Mouse (Mus musculus): Measurements from ENCODE around the gene Smyd2. TPM values are rescaled to one million over a fixed set of nuclear protein-coding genes. Genes with fewer than 3 reads are reported as not detected.

The Smyd2 gene
- polyA plus RNA-seq, 1 experiment from 2014 or later: 59.0 TPM

- 88% methylated on average over 6 of the region's 6 CpGs for WGBS
- peaks cover 33% of the 10 kb centered on the region for H3K36me3 ChIP-seq (replicated peaks)
- H3K27me3 ChIP-seq (ENCODE audit: poor library complexity, severe bottlenecking): no peaks in the 10 kb centered on the region
- H3K27ac ChIP-seq: no peak overlapping the region
- no peaks in the 10 kb centered on the region for H3K9me3 ChIP-seq
- H3K4me1 ChIP-seq: peaks cover 8% of the 10 kb centered on the region; the same call in 1 of the 2 replicates
- H3K4me3 ChIP-seq: no peak overlapping the region
- no peak for DNase-seq (ENCODE audit: extremely low spot score, low spot score)
These were observed 55.5 kb downstream of the Smyd2 start for GRCm38 (mm10) chr1:189866621-189867020.

- H3K4me1 ChIP-seq: peaks cover 15% of the 10 kb centered on the region
- H3K9me3 ChIP-seq: no peaks in the 10 kb centered on the region
- WGBS: 94% methylated on average over 15 of the region's 15 CpGs
- no peak overlapping the region for H3K27ac ChIP-seq
- H3K4me3 ChIP-seq: no peak overlapping the region
- peaks cover 32% of the 10 kb centered on the region for H3K36me3 ChIP-seq (replicated peaks)
- DNase-seq (ENCODE audit: extremely low spot score, low spot score): no peak
- no peaks in the 10 kb centered on the region for H3K27me3 ChIP-seq (ENCODE audit: poor library complexity, severe bottlenecking)
These were observed 57.2 kb downstream of the Smyd2 start for GRCm38 (mm10) chr1:189864846-189865560.

GRCm38 (mm10) chr1:189864301-189864700, 57.9 kb downstream of the Smyd2 start:
- H3K27me3 ChIP-seq (ENCODE audit: poor library complexity, severe bottlenecking): no peaks in the 10 kb centered on the region
- no peak for DNase-seq (ENCODE audit: extremely low spot score, low spot score)
- WGBS: 85% methylated on average over 9 of the region's 9 CpGs
- H3K4me3 ChIP-seq: no peak overlapping the region
- no peak overlapping the region for H3K27ac ChIP-seq
- no peaks in the 10 kb centered on the region for H3K9me3 ChIP-seq
- H3K36me3 ChIP-seq (replicated peaks): peaks cover 28% of the 10 kb centered on the region
- peaks cover 15% of the 10 kb centered on the region for H3K4me1 ChIP-seq

GRCm38 (mm10) chr1:189863727-189864126, 58.4 kb downstream of the Smyd2 start:
- DNase-seq (ENCODE audit: extremely low spot score, low spot score): no peak
- Histone ChIP-seq H3K9me3 (no peaks in the 10 kb centered on the region), H3K36me3 (replicated peaks) (peaks cover 28% of the 10 kb centered on the region), H3K27me3 (ENCODE audit: poor library complexity, severe bottlenecking) (no peaks in the 10 kb centered on the region), H3K4me1 (peaks cover 15% of the 10 kb centered on the region), H3K27ac (no peak overlapping the region), H3K4me3 (no peak overlapping the region)
- WGBS: 94% methylated on average over 3 of the region's 3 CpGs

GRCm38 (mm10) chr1:189860942-189861315, 61.2 kb downstream of the Smyd2 start:
- Histone ChIP-seq H3K27ac (no peak overlapping the region), H3K4me3 (no peak overlapping the region), H3K27me3 (ENCODE audit: poor library complexity, severe bottlenecking) (no peaks in the 10 kb centered on the region), H3K9me3 (no peaks in the 10 kb centered on the region), H3K36me3 (replicated peaks) (peaks cover 40% of the 10 kb centered on the region), H3K4me1 (peaks cover 7% of the 10 kb centered on the region; the same call in 1 of the 2 replicates)
- WGBS: 91% methylated on average over 12 of the region's 12 CpGs
- no peak for DNase-seq (ENCODE audit: extremely low spot score, low spot score)

GRCm38 (mm10) chr1:189860112-189860941, 61.8 kb downstream of the Smyd2 start:
- Histone ChIP-seq H3K36me3 (replicated peaks) (peaks cover 34% of the 10 kb centered on the region), H3K27ac (no peak overlapping the region), H3K4me1 (peaks cover 7% of the 10 kb centered on the region; the same call in 1 of the 2 replicates), H3K27me3 (ENCODE audit: poor library complexity, severe bottlenecking) (no peaks in the 10 kb centered on the region), H3K9me3 (no peaks in the 10 kb centered on the region), H3K4me3 (no peak overlapping the region)
- no peak for DNase-seq (ENCODE audit: extremely low spot score, low spot score)
- WGBS: 91% methylated on average over 17 of the region's 17 CpGs

- Histone ChIP-seq H3K27ac (no peak overlapping the region), H3K9me3 (no peaks in the 10 kb centered on the region), H3K4me3 (no peak overlapping the region), H3K36me3 (replicated peaks) (peaks cover 30% of the 10 kb centered on the region), H3K27me3 (ENCODE audit: poor library complexity, severe bottlenecking) (no peaks in the 10 kb centered on the region), H3K4me1 (peaks cover 16% of the 10 kb centered on the region; the same call in 1 of the 2 replicates)
- no peak for DNase-seq (ENCODE audit: extremely low spot score, low spot score)
- 93% methylated on average over 6 of the region's 6 CpGs for WGBS
These were observed 63.8 kb downstream of the Smyd2 start for GRCm38 (mm10) chr1:189858377-189858776.

GRCm38 (mm10) chr1:189855739-189856138, 66.4 kb downstream of the Smyd2 start:
- Histone ChIP-seq H3K4me1 (peaks cover 24% of the 10 kb centered on the region; the same call in 1 of the 2 replicates), H3K27me3 (ENCODE audit: poor library complexity, severe bottlenecking) (no peaks in the 10 kb centered on the region), H3K27ac (no peak overlapping the region), H3K36me3 (replicated peaks) (peaks cover 38% of the 10 kb centered on the region), H3K9me3 (no peaks in the 10 kb centered on the region), H3K4me3 (no peak overlapping the region)
- DNase-seq (ENCODE audit: extremely low spot score, low spot score): no peak
- WGBS: 96% methylated on average over 5 of the region's 5 CpGs

- 92% methylated on average over 13 of the region's 13 CpGs for WGBS
- no peaks in the 10 kb centered on the region for H3K9me3 ChIP-seq
- peaks cover 40% of the 10 kb centered on the region for H3K36me3 ChIP-seq (replicated peaks)
- H3K27ac ChIP-seq: no peak overlapping the region
- no peak for DNase-seq (ENCODE audit: extremely low spot score, low spot score)
- H3K4me3 ChIP-seq: no peak overlapping the region
- peaks cover 22% of the 10 kb centered on the region; the same call in 1 of the 2 replicates for H3K4me1 ChIP-seq
- H3K27me3 ChIP-seq (ENCODE audit: poor library complexity, severe bottlenecking): no peaks in the 10 kb centered on the region
These were observed 67.5 kb downstream of the Smyd2 start for GRCm38 (mm10) chr1:189854646-189855045.

- no peak for DNase-seq (ENCODE audit: extremely low spot score, low spot score)
- Histone ChIP-seq H3K36me3 (replicated peaks) (peaks cover 42% of the 10 kb centered on the region), H3K27me3 (ENCODE audit: poor library complexity, severe bottlenecking) (no peaks in the 10 kb centered on the region), H3K27ac (no peak overlapping the region), H3K4me3 (no peak overlapping the region), H3K9me3 (no peaks in the 10 kb centered on the region), H3K4me1 (peaks cover 22% of the 10 kb centered on the region; the same call in 1 of the 2 replicates)
- WGBS: 70% methylated on average over 7 of the region's 7 CpGs
These were observed 69.7 kb downstream of the Smyd2 start for GRCm38 (mm10) chr1:189852456-189852855.

GRCm38 (mm10) chr1:189852051-189852450, 70.1 kb downstream of the Smyd2 start:
- H3K27ac ChIP-seq: no peak overlapping the region
- H3K4me1 ChIP-seq: peaks cover 22% of the 10 kb centered on the region; the same call in 1 of the 2 replicates
- DNase-seq (ENCODE audit: extremely low spot score, low spot score): no peak
- H3K36me3 ChIP-seq (replicated peaks): peaks cover 42% of the 10 kb centered on the region
- 91% methylated on average over 5 of the region's 5 CpGs for WGBS
- H3K4me3 ChIP-seq: no peak overlapping the region
- no peaks in the 10 kb centered on the region for H3K9me3 ChIP-seq
- no peaks in the 10 kb centered on the region for H3K27me3 ChIP-seq (ENCODE audit: poor library complexity, severe bottlenecking)

GRCm38 (mm10) chr1:189849550-189849949, 72.6 kb downstream of the Smyd2 start:
- 83% methylated on average over 11 of the region's 11 CpGs for WGBS

GRCm38 (mm10) chr1:189846319-189846718, 75.8 kb downstream of the Smyd2 start:
- 81% methylated on average over 2 of the region's 2 CpGs for WGBS

More at GRCm38 (mm10) chr1:189849550-189849949, 72.6 kb downstream of the Smyd2 start:
- Histone ChIP-seq H3K36me3 (replicated peaks) (peaks cover 41% of the 10 kb centered on the region), H3K4me3 (no peak overlapping the region), H3K27ac (no peak overlapping the region), H3K9me3 (no peaks in the 10 kb centered on the region), H3K27me3 (ENCODE audit: poor library complexity, severe bottlenecking) (no peaks in the 10 kb centered on the region), H3K4me1 (peaks cover 26% of the 10 kb centered on the region)
- no peak for DNase-seq (ENCODE audit: extremely low spot score, low spot score)

More at GRCm38 (mm10) chr1:189846319-189846718, 75.8 kb downstream of the Smyd2 start:
- Histone ChIP-seq H3K27me3 (ENCODE audit: poor library complexity, severe bottlenecking) (no peaks in the 10 kb centered on the region), H3K36me3 (replicated peaks) (peaks cover 48% of the 10 kb centered on the region), H3K4me1 (peaks cover 11% of the 10 kb centered on the region), H3K27ac (no peak overlapping the region), H3K4me3 (no peak overlapping the region), H3K9me3 (no peaks in the 10 kb centered on the region)
- DNase-seq (ENCODE audit: extremely low spot score, low spot score): no peak

All from forebrain, embryonic 10.5 days (tissue).